Mouse (Mus musculus) urinary bladder, postnatal 36 days (tissue): ENCODE measurements around the gene Iqcf6.

Source experiments
- DNase-seq, 2 experiments: peaks; one replicate each; pipeline ENCODE4 v3.0.0; 2022; ENCODE audit warnings: low spot score in 2 of 2, mixed read lengths in 1 of 2

The Iqcf6 gene

GRCm38 (mm10) chr9:106656820-106657219 lies 30.4 kb downstream of the Iqcf6 start:
- DNase-seq, result no peak

GRCm38 (mm10) chr9:106657592-106657991 lies 31.2 kb downstream of the Iqcf6 start:
- no peak for DNase-seq

GRCm38 (mm10) chr9:106659441-106659840 lies 33.1 kb downstream of the Iqcf6 start:
- DNase-seq, result no peak

GRCm38 (mm10) chr9:106659935-106660334 lies 33.6 kb downstream of the Iqcf6 start:
- DNase-seq, result no peak

GRCm38 (mm10) chr9:106663200-106663599 lies 36.8 kb downstream of the Iqcf6 start:
- no peak for DNase-seq

- no peak for DNase-seq
These were observed 38.1 kb downstream of the Iqcf6 start for GRCm38 (mm10) chr9:106664433-106664832.

- DNase-seq, result no peak
These were observed 38.5 kb downstream of the Iqcf6 start for GRCm38 (mm10) chr9:106664856-106665255.

GRCm38 (mm10) chr9:106673860-106674259 lies 47.5 kb downstream of the Iqcf6 start:
- DNase-seq, result no peak

- DNase-seq, result peak; percentile 78 to 82
These were observed 49.1 kb downstream of the Iqcf6 start for GRCm38 (mm10) chr9:106675480-106675879.

- no peak for DNase-seq
These were observed 49.6 kb downstream of the Iqcf6 start for GRCm38 (mm10) chr9:106675965-106676364.

- no peak for DNase-seq
These were observed 50.2 kb downstream of the Iqcf6 start for GRCm38 (mm10) chr9:106676571-106676970.
